Mouse (Mus musculus): Measurements from ENCODE around the gene Scai. TPM values are rescaled to one million over a fixed set of nuclear protein-coding genes. Genes with fewer than 3 reads are reported as not detected.

Scai gene
- total and polyA plus RNA-seq, 2 experiments from 2014 or later = 2.7 to 8.3 TPM

GRCm38 (mm10) chr2:39097993-39098392 is 92.5 kb downstream of the Scai start:
- H3K4me2 ChIP-seq (ENCODE audit: low read depth, low read length) = no peak overlapping the region
- no peak for TF ChIP-seq EP300 (IDR thresholded peaks at IDR 0.05; ENCODE audit: low read depth)
- TF ChIP-seq CTCF (IDR thresholded peaks at IDR 0.05; ENCODE audit: low read depth) = no peak; the same call in 1 of the 2 replicates
- no peaks in the 10 kb centered on the region for H3K9me3 ChIP-seq (replicated peaks; ENCODE audit: control insufficient read depth, low read length)
- DNase-seq (ENCODE audit: low spot score) (no peak), ATAC-seq (ENCODE audit: insufficient read depth, low read depth) (no peak)
- no peak overlapping the region for H3K27ac ChIP-seq (ENCODE audit: low read depth)
- peaks cover 7% of the 10 kb centered on the region for H3K36me3 ChIP-seq (replicated peaks; ENCODE audit: control insufficient read depth, insufficient read depth, low read length)
- H3K4me1 ChIP-seq (ENCODE audit: control insufficient read depth, insufficient read depth) = no peaks in the 10 kb centered on the region
- no peak overlapping the region for H3K4me3 ChIP-seq (ENCODE audit: low read depth, low read length)
- H3K9ac ChIP-seq (replicated peaks; ENCODE audit: low read depth, low read length) = no peak overlapping the region
- no peaks in the 10 kb centered on the region for H3K27me3 ChIP-seq (ENCODE audit: control insufficient read depth, insufficient read depth, low read length)

- Histone ChIP-seq H3K36me3 (replicated peaks; ENCODE audit: control insufficient read depth, insufficient read depth, low read length) (0 out of 2 replicates have a peak, but pooled peaks cover 7% of the 10 kb centered on the region), H3K4me2 (ENCODE audit: low read depth, low read length) (no peak overlapping the region), H3K27ac (ENCODE audit: low read depth) (no peak overlapping the region), H3K27me3 (ENCODE audit: control insufficient read depth, insufficient read depth, low read length) (no peaks in the 10 kb centered on the region), H3K4me1 (ENCODE audit: control insufficient read depth, insufficient read depth) (no peaks in the 10 kb centered on the region), H3K4me3 (ENCODE audit: low read depth, low read length) (no peak overlapping the region), H3K9ac (replicated peaks; ENCODE audit: low read depth, low read length) (no peak overlapping the region), H3K9me3 (replicated peaks; ENCODE audit: control insufficient read depth, low read length) (no peaks in the 10 kb centered on the region)
- no peak for TF ChIP-seq CTCF (IDR thresholded peaks at IDR 0.05; ENCODE audit: low read depth)
- TF ChIP-seq EP300 (IDR thresholded peaks at IDR 0.05; ENCODE audit: low read depth) = no peak
- no peak for ATAC-seq (ENCODE audit: insufficient read depth, low read depth)
- DNase-seq (ENCODE audit: low spot score) = no peak
- 82% methylated on average over 1 of the region's 1 CpGs for WGBS
Observed at GRCm38 (mm10) chr2:39091966-39092365, 98.6 kb downstream of the Scai start.

DNA sequence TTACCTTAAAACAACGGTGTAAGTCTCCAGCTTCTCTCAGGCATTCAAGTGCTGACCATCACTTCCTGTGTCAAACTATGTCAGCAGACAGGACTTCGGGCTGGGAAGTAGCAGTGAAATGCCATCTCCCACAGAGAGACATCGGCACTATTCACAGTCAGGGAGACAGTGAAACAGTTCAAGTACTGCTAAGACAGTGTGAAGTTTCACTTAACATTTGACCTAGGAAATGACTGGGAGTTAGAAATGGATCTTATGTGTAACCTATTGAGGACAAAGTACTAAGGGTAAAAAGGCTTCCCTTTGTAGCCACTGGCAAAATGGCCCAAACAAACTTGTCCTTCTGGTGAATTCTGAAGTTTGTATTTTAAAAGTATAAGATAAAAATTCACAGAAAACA is 107.8 kb downstream of the Scai start:
- 75% methylated on average over 3 of the region's 3 CpGs for WGBS
- Histone ChIP-seq H3K4me1 (ENCODE audit: control insufficient read depth, insufficient read depth) (no peaks in the 10 kb centered on the region), H3K9me3 (replicated peaks; ENCODE audit: control insufficient read depth, low read length) (no peaks in the 10 kb centered on the region), H3K27ac (ENCODE audit: low read depth) (no peak overlapping the region), H3K4me2 (ENCODE audit: low read depth, low read length) (no peak overlapping the region), H3K4me3 (ENCODE audit: low read depth, low read length) (no peak overlapping the region), H3K27me3 (ENCODE audit: control insufficient read depth, insufficient read depth, low read length) (no peaks in the 10 kb centered on the region), H3K9ac (replicated peaks; ENCODE audit: low read depth, low read length) (no peak overlapping the region), H3K36me3 (replicated peaks; ENCODE audit: control insufficient read depth, insufficient read depth, low read length) (peaks cover 26% of the 10 kb centered on the region; the same call in 1 of the 2 replicates)
- DNase-seq (ENCODE audit: low spot score) (no peak), ATAC-seq (ENCODE audit: insufficient read depth, low read depth) (no peak)
- TF ChIP-seq EP300 (IDR thresholded peaks at IDR 0.05; ENCODE audit: low read depth) (no peak), CTCF (IDR thresholded peaks at IDR 0.05; ENCODE audit: low read depth) (no peak)

DNA sequence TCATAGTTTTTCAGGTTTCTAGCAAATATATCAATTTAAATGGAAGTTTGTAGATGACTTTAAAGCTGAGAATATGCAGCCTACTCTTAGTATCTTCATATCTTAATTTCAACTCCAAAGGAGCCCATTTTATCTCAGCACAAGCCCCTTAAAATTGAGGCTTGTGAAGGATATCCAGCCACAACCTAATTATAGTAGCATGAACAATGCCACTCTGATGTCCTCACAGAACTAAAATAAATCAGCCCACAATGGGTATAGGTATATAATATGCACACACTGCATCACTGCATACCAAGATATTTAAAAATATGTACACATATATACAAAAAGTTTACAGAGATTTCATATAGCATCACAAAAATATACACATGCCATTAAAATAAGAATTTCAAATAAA is 119.9 kb downstream of the Scai start:
- H3K36me3 ChIP-seq (replicated peaks; ENCODE audit: control insufficient read depth, insufficient read depth, low read length) = no peaks in the 10 kb centered on the region
- no peaks in the 10 kb centered on the region for H3K4me1 ChIP-seq (ENCODE audit: control insufficient read depth, insufficient read depth)
- no peaks in the 10 kb centered on the region for H3K9me3 ChIP-seq (replicated peaks; ENCODE audit: control insufficient read depth, low read length)
- no peak overlapping the region for H3K9ac ChIP-seq (replicated peaks; ENCODE audit: low read depth, low read length)
- H3K4me3 ChIP-seq (ENCODE audit: low read depth, low read length) = no peak overlapping the region
- DNase-seq (ENCODE audit: low spot score) (peak; percentile 16), ATAC-seq (ENCODE audit: insufficient read depth, low read depth) (peak; percentile 57; the same call in 1 of the 2 replicates)
- H3K27ac ChIP-seq (ENCODE audit: low read depth) = no peak overlapping the region
- no peaks in the 10 kb centered on the region for H3K27me3 ChIP-seq (ENCODE audit: control insufficient read depth, insufficient read depth, low read length)
- TF ChIP-seq EP300 (IDR thresholded peaks at IDR 0.05; ENCODE audit: low read depth) (no peak), CTCF (IDR thresholded peaks at IDR 0.05; ENCODE audit: low read depth) (no peak)
- no peak overlapping the region for H3K4me2 ChIP-seq (ENCODE audit: low read depth, low read length)

GRCm38 (mm10) chr2:39069096-39069495 is 121.4 kb downstream of the Scai start:
- Histone ChIP-seq H3K4me2 (ENCODE audit: low read depth, low read length) (no peak overlapping the region), H3K4me1 (ENCODE audit: control insufficient read depth, insufficient read depth) (peaks cover 6% of the 10 kb centered on the region; the same call in 1 of the 2 replicates), H3K4me3 (ENCODE audit: low read depth, low read length) (no peak overlapping the region), H3K9ac (replicated peaks; ENCODE audit: low read depth, low read length) (no peak overlapping the region), H3K27ac (ENCODE audit: low read depth) (no peak overlapping the region), H3K27me3 (ENCODE audit: control insufficient read depth, insufficient read depth, low read length) (no peaks in the 10 kb centered on the region), H3K36me3 (replicated peaks; ENCODE audit: control insufficient read depth, insufficient read depth, low read length) (no peaks in the 10 kb centered on the region), H3K9me3 (replicated peaks; ENCODE audit: control insufficient read depth, low read length) (no peaks in the 10 kb centered on the region)
- DNase-seq (ENCODE audit: low spot score) (no peak), ATAC-seq (ENCODE audit: insufficient read depth, low read depth) (no peak)
- TF ChIP-seq EP300 (IDR thresholded peaks at IDR 0.05; ENCODE audit: low read depth) (no peak), CTCF (IDR thresholded peaks at IDR 0.05; ENCODE audit: low read depth) (no peak)
- 62% methylated on average over 1 of the region's 1 CpGs for WGBS

DNA sequence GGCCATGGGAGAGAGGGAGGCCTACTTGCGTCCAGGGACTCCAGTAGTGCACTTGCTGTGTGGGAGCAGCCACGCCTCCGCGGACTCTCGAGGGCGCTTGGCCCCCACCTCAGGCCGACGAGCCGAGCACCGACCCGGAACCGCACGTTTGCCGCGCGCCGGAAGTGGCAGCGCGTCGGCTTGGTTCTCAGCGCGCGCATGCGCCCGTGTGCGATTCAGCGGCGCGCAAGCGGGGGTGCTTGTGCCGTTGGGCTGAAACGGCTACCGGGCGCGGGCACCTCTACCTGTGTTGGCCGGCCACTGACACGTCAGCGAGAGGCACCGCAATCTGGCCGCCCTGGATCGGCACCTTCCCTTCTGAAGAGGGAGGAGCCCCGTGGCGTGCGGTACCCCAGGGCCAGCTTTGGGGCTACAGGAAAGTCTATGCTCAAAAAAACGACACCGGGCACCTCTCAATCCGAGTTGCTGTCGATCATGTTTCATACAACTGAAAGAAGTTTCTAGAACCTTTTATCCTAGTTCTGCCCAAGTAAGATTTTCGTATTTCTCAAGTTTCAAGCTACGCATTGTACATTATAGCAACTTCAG is 125.0 kb downstream of the Scai start, which contains the start of gene Golga1:
Gene Golga1 (minus strand): TSS at position 142 of the 588 bp plus-strand sequence.
- H3K36me3 ChIP-seq (replicated peaks; ENCODE audit: control insufficient read depth, insufficient read depth, low read length) = peaks cover 24% of the 10 kb centered on the region
- peak within 1 kb of the TSS; percentile 76 for H3K4me3 ChIP-seq (ENCODE audit: low read depth, low read length)
- peak within 1 kb of the TSS; percentile 92 for H3K4me2 ChIP-seq (ENCODE audit: low read depth, low read length)
- DNase-seq (ENCODE audit: low spot score) (peak; percentile 92), ATAC-seq (ENCODE audit: insufficient read depth, low read depth) (peak; percentile 99)
- WGBS = under 1% methylated on average over 50 of the region's 50 CpGs
- no peaks in the 10 kb centered on the region for H3K9me3 ChIP-seq (replicated peaks; ENCODE audit: control insufficient read depth, low read length)
- no peak for TF ChIP-seq EP300 (IDR thresholded peaks at IDR 0.05; ENCODE audit: low read depth)
- TF ChIP-seq CTCF (IDR thresholded peaks at IDR 0.05; ENCODE audit: low read depth) = no peak
- no peaks in the 10 kb centered on the region for H3K27me3 ChIP-seq (ENCODE audit: control insufficient read depth, insufficient read depth, low read length)
- peak within 1 kb of the TSS; percentile 84 for H3K27ac ChIP-seq (ENCODE audit: low read depth)
- peak within 1 kb of the TSS; percentile 92 for H3K9ac ChIP-seq (replicated peaks; ENCODE audit: low read depth, low read length)
- peaks cover 6% of the 10 kb centered on the region; the same call in 1 of the 2 replicates for H3K4me1 ChIP-seq (ENCODE audit: control insufficient read depth, insufficient read depth)
